Comparison of ENCODE assay signal across 22 mouse cellular contexts in genomic region chr14:120089649-120090360, GRCm38 (mm10). TPM values are rescaled to one million over a fixed set of nuclear protein-coding genes. Genes with fewer than 3 reads are reported as not detected.
DNase-seq lines count a peak whose midpoint lies in the region; ATAC-seq and TF ChIP-seq lines count a peak whose summit lies in the region.
"Had no signal": no experiment of that assay in that cellular context is flagged by ENCODE, and none has a peak within 500 bp of the region (broad histone marks: within the 10 kb centered on the region; RNA-seq: fewer than 3 reads in every experiment).

No protein-coding gene starts in this region.

- no peak for ATAC-seq in heart, embryonic 13.5 days (ENCODE audit: extremely low read depth, insufficient number of reproducible peaks, low FRiP score, low TSS enrichment)
- ATAC-seq in lung, embryonic 14.5 days (ENCODE audit: insufficient read depth), result no peak
- peak; percentile 76 for ATAC-seq in embryonic facial prominence, embryonic 14.5 days (ENCODE audit: low read depth)
- ATAC-seq: forebrain, embryonic 14.5 days; intestine, embryonic 16.5 days had no signal

- intact Hi-C loops in heart, postnatal 10 days (cut with DNase I), result loop anchor here (5.0 kb wide), 1 partner anchor 42 kb away; no protein-coding TSS in a partner anchor

- 0 out of 2 replicates have a peak, but pooled peaks cover 2% of the 10 kb centered on the region for H3K9me3 ChIP-seq in heart, embryonic 13.5 days
- no peaks in the 10 kb centered on the region for H3K9me3 ChIP-seq in lung, embryonic 14.5 days (ENCODE audit: low read depth, low read length)
- H3K9me3 ChIP-seq in embryonic facial prominence, embryonic 14.5 days (ENCODE audit: control insufficient read depth, low read length), result no peaks in the 10 kb centered on the region

- no peaks in the 10 kb centered on the region for H3K27me3 ChIP-seq in heart, embryonic 13.5 days (replicated peaks)
- H3K27me3 ChIP-seq in lung, embryonic 14.5 days (ENCODE audit: insufficient read depth, low read length), result no peaks in the 10 kb centered on the region
- H3K27me3 ChIP-seq in embryonic facial prominence, embryonic 14.5 days (replicated peaks; ENCODE audit: control insufficient read depth, insufficient read depth, low read length), result no peaks in the 10 kb centered on the region

- no peak overlapping the region for H3K4me3 ChIP-seq in heart, embryonic 13.5 days
- H3K4me3 ChIP-seq in lung, embryonic 14.5 days (ENCODE audit: low read depth, low read length), result no peak overlapping the region
- peak overlapping the region; percentile 3; the same call in 1 of the 2 replicates for H3K4me3 ChIP-seq in embryonic facial prominence, embryonic 14.5 days (ENCODE audit: low read depth, low read length)

- no peak for TF ChIP-seq CTCF in lung, embryonic 14.5 days (IDR thresholded peaks at IDR 0.05; ENCODE audit: low read depth)

- H3K4me1 ChIP-seq in heart, embryonic 13.5 days, result 0 out of 2 replicates have a peak, but pooled peaks cover 2% of the 10 kb centered on the region
- no peaks in the 10 kb centered on the region for H3K4me1 ChIP-seq in lung, embryonic 14.5 days (ENCODE audit: insufficient read depth)
- H3K4me1 ChIP-seq in embryonic facial prominence, embryonic 14.5 days (ENCODE audit: control insufficient read depth, insufficient read depth, low read length), result peaks cover 12% of the 10 kb centered on the region

- DNase-seq in heart, postnatal 10 days, result no peak
- peak; percentile 30 for DNase-seq in lung, embryonic 14.5 days
- DNase-seq in lung, adult 18-20 months, result no peak
- peak; percentile 83 for DNase-seq in embryonic facial prominence, embryonic 14.5 days (ENCODE audit: low spot score)
- peak; percentile 28 for DNase-seq in yolk sac, embryonic 10.5 days (ENCODE audit: low spot score)
- no peak for DNase-seq in spleen, postnatal 14 days (ENCODE audit: low spot score in 2 of 2)
- DNase-seq: B cell, adult 2 months; heart, postnatal 36 days; lung, postnatal 4 days; right cerebral cortex, adult 18-20 months; spleen, adult 18-20 months; thymus, postnatal 36 days had no signal

- no peak overlapping the region for H3K9ac ChIP-seq in heart, embryonic 13.5 days
- H3K9ac ChIP-seq in lung, embryonic 14.5 days, result no peak overlapping the region
- no peak overlapping the region for H3K9ac ChIP-seq in embryonic facial prominence, embryonic 14.5 days (ENCODE audit: low read depth, low read length)

- no peak overlapping the region for H3K4me2 ChIP-seq in heart, embryonic 13.5 days
- no peak overlapping the region for H3K4me2 ChIP-seq in lung, embryonic 14.5 days
- peak overlapping the region; percentile 32 for H3K4me2 ChIP-seq in embryonic facial prominence, embryonic 14.5 days (ENCODE audit: low read depth, low read length)

- 64% methylated on average over 14 of the region's 14 CpGs for WGBS in heart, embryonic 13.5 days
- WGBS in lung, embryonic 14.5 days, result 41% methylated on average over 14 of the region's 14 CpGs
- 24% methylated on average over 14 of the region's 14 CpGs for whole genome bisulfite sequencing in embryonic facial prominence, embryonic 14.5 days

- peak overlapping the region; percentile 39; the same call in 1 of the 2 replicates for H3K27ac ChIP-seq in heart, embryonic 13.5 days (replicated peaks)
- no peak overlapping the region for H3K27ac ChIP-seq in lung, embryonic 14.5 days (ENCODE audit: low read depth)
- peak overlapping the region; percentile 85 for H3K27ac ChIP-seq in embryonic facial prominence, embryonic 14.5 days (replicated peaks; ENCODE audit: low read depth, low read length)
- H3K27ac ChIP-seq: stomach, postnatal 0 days had no signal

- no peaks in the 10 kb centered on the region for H3K36me3 ChIP-seq in heart, embryonic 13.5 days
- no peaks in the 10 kb centered on the region for H3K36me3 ChIP-seq in lung, embryonic 14.5 days (ENCODE audit: insufficient read depth)
- no peaks in the 10 kb centered on the region for H3K36me3 ChIP-seq in embryonic facial prominence, embryonic 14.5 days (ENCODE audit: control insufficient read depth, insufficient read depth, low read length)

RNA-seq across cellular contexts. Expression of gene Oxgr1, which starts 47.6 kb away (rescaled TPM):
- not detected in 2 replicates for polyA plus RNA-seq in heart, embryonic 13.5 days (2015; fragmentation: Nextera tagmentation; extraction: Ambion mirVana)
- total RNA-seq in heart, postnatal 10 days (2021), result not detected
- polyA plus RNA-seq in lung, embryonic 14.5 days (2014; fragmentation: Nextera tagmentation; extraction: Ambion mirVana), result 0.07 and 0.12 TPM in 2 replicates
- polyA plus RNA-seq in embryonic facial prominence, embryonic 14.5 days (2014; fragmentation: Nextera tagmentation; extraction: Ambion mirVana), result not detected in 2 replicates
- total RNA-seq: adrenal gland, adult 18-20 months; common myeloid progenitor, adult 5-6 weeks; gastrocnemius, adult 8-10 months; heart, adult 8-10 months; heart, postnatal 36 days; neutrophil, adult 5-6 weeks had no signal
- polyA plus RNA-seq: forebrain, embryonic 14.5 days; intestine, embryonic 16.5 days; liver, embryonic 16.5 days had no signal

Comparison
In these comparisons a context has a peak if more than half of its experiments do, and no peak if none do; other contexts are left out.
1. DNase-seq: peak in lung, embryonic 14.5 days (single experiment), embryonic facial prominence, embryonic 14.5 days (single experiment) and yolk sac, embryonic 10.5 days (single experiment); none in heart, postnatal 10 days (0 of 2), lung, adult 18-20 months (0 of 2) and spleen, postnatal 14 days (0 of 2).